Mouse (Mus musculus): ENCODE measurements around the gene Nfkbia. TPM values are rescaled to one million over a fixed set of nuclear protein-coding genes. Genes with fewer than 3 reads are reported as not detected.

The Nfkbia gene
- polyA plus RNA-seq, 1 experiment from 2014 or later = 339 TPM

- DNase-seq (ENCODE audit: low spot score) = no peak
These were observed 25.6 kb downstream of the Nfkbia start for GRCm38 (mm10) chr12:55466816-55467215.

GRCm38 (mm10) chr12:55466088-55466701, 26.3 kb downstream of the Nfkbia start:
- peak; percentile 94 for DNase-seq (ENCODE audit: low spot score)

DNA sequence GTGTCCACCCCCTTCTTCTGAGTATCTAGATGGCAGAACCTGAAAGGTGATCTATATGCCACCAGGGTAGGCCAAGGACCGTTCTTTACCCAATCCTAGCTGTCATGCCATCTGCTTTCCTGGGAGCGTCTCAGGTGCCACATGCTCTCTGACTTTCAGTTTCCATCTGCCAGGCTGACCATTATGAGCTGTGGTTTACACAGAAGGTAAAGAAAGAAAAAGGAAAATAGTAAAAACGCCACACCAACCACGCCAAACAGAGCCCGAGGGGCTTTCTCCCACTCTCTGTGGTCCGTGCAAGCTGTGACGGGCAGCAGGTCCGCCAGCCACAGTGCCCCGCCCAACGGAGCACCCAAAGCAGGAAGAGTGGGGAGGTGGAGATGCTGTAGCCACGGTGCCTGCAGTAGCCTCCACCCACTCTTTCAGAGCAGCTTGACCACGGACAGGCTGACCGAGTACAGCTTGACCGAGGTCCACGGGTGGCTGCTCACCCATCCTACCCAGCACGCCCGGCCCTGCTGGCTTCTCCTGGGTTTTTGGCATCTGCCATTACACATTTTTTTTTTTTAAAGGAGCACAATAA, 27.0 kb downstream of the Nfkbia start:
- peak; percentile 46 for DNase-seq (ENCODE audit: low spot score)

DNA sequence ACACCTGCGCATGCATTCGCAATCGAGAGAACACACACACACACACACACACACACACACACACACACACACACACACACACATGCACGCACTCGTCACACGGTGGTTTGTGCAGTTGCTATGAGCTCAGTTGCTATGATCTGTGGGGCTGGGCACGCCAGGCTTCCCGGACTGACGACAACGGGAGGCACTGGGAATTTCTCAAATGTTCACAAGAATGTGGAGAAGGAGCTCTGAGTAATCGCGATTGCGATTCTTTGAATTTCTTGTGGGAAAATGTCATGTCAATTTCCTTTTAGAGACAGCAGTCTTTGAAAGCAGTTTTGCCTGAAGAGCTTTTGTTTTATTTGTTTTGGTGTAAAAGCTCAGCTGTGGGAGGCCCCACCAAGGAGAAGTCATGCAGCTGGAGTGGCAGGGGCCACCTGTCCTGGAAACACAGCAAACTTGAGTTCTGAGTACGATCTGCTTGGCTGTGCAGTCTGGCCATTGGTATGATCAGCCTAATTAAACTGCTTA, 27.5 kb downstream of the Nfkbia start:
- DNase-seq (ENCODE audit: low spot score) = peak; percentile 81

- peak; percentile 52 for DNase-seq (ENCODE audit: low spot score)
These were observed 28.2 kb downstream of the Nfkbia start for GRCm38 (mm10) chr12:55463992-55464845.

GRCm38 (mm10) chr12:55463087-55463486, 29.4 kb downstream of the Nfkbia start:
- no peak for DNase-seq (ENCODE audit: low spot score)

- DNase-seq (ENCODE audit: low spot score) = no peak
These were observed 30.0 kb downstream of the Nfkbia start for GRCm38 (mm10) chr12:55462456-55462855.

DNA sequence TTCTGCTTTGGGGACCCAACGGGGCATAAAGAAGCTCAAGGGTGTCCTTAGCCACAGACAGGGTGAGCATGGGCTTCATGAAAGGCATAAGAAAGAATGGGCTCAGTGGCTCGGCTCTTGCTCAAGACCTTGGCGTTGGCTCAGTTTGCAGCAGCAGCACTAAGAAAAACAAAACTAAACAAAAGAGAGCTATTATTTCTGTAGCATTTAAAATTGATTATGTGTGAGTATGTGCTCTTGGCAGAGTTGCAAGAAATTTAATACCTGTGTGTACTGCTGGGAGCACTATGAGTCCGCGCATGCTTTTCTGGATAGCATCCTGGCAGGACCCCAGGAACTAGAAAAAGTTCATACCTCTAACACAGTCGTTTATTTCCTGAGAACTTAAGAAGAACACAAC, 30.7 kb downstream of the Nfkbia start:
- no peak for DNase-seq (ENCODE audit: low spot score)

DNA sequence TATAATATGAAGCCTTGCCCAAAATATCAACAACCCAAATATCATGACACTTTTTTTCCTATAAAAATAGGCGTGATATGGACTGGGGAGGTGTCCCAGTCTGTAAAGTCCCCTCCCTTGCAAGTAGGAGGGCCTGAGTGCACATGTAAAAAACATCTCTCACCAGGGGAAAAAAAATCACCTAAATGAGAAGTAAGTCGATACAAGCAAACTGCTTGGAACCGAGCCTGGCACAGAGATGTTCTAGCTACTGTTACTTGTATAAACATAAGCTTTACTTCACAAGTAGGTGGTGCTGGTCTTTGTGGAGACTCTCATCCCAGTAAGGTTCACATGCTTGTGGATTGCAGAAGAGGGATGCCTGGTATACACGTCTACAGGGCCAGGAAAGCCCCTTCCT, 31.5 kb downstream of the Nfkbia start:
- no peak for DNase-seq (ENCODE audit: low spot score)

DNA sequence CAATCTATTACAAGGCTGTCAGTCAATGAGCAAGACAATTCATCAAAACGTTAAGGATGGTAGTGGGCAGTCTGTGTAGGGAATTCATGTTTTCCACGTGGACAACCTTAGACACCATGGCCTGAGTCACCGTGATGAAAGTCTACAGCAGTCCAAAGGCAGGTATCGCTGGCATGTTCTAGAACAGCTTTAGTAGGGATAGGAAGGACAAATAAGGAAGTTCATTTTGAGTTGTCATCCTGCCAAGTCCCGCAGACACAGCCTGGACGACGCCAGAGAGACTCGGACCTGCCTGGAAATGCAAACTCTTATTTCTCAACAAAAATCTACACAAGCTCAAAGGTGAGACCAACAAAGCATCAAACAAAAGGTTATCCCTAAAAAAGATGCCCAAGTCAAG, 32.7 kb downstream of the Nfkbia start:
- no peak for DNase-seq (ENCODE audit: low spot score)

DNA sequence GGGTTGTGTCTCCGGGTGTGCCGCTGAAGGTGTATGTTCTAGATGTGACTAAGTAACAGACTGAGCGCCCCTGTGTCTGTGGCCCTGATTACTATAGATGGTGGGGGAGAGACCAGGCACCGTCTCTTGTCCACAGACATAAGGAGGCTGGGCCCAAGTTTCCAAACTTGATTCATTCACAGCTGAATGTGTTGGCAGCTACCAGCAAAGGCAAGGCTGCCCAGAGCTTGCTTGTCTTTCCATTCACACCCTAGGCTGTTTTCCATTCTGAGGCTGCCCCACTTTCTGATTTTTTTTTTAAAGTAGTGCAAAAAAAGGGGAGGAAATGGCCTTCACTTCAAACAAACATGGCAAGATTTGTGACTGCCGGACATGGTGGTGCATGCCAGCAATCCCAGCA, 35.6 kb downstream of the Nfkbia start:
- no peak for DNase-seq (ENCODE audit: low spot score)

DNA sequence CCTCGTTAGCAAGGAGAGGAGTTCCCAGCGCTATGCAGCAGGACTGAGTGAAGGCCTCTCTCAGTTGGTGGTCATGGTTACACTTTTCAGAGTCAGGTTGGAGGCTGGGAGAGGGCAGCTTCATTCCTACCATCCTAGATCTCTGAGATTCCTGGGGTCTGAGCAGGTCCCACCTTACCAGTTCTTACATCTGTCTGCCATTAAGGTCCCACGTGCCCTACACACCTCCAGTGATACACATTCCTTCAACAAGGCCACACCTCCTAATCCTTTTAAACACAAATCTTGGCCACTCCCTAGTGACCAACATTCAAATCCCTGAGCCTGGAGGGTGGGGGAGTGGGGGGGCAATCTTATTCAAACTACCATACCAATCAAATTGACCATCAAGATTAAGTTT, 36.3 kb downstream of the Nfkbia start:
- DNase-seq (ENCODE audit: low spot score) = no peak

DNA sequence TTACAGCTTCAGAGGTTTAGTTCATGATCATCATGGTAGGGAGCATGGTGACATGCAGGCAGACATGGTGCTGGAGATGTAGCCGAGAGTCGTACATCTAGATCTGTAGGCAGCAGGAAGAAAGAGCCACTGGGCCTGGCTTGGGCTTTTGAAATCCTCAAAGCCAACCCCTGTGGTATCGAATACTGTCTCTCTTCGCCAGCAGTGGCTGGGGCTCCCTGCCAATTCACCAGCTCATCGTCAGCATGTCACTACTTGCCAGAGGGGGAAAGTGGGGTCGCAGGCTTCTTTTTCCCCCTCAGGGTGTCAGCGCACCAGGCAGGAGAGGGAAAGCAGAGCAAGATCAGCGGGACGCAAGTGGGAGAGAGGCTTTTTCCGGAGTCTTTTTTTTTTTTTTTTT, 37.2 kb downstream of the Nfkbia start:
- DNase-seq (ENCODE audit: low spot score) = no peak

GRCm38 (mm10) chr12:55453924-55454323, 38.5 kb downstream of the Nfkbia start:
- DNase-seq (ENCODE audit: low spot score) = no peak

DNA sequence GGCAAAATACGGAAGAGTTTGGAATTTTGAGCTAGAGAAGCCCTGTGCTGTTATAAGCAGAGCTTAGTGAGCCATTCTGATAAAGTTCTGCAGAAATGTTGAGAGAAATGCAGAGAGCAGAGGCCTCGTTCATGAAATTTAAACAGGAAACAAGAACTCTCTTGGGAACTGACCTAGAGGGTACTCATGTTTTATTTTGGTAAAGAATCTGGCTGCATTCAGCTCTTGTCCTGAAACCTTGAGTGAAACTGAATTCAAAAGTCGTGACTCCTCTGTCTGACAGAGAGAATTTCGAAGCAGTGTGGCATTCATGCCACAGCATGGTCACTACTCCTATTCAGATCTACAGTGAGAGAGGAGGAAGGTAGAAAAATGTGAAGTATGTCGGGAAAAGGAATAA, 39.6 kb downstream of the Nfkbia start:
- DNase-seq (ENCODE audit: low spot score) = no peak

- DNase-seq (ENCODE audit: low spot score) = no peak
These were observed 42.0 kb downstream of the Nfkbia start for GRCm38 (mm10) chr12:55450421-55450820.

DNA sequence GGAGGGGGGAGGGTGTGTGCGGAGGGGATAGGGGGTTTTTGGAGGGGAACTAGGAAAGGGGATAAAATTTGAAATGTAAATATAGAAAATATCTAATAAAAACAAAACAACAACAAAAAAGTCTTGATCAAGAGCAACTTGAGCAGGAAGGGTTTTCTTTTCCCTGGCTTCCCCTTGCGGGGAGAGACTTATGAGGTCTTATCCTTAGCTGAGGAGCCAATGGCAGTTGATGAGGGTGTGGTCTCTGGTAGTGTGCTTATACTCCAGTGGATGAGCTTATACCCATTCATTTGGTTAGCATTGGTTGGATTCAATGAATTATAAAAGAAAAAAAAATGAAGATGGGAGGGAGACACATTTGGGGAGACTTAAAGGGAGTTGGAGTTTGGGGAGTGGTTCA, 43.4 kb downstream of the Nfkbia start:
- no peak for DNase-seq (ENCODE audit: low spot score)

- no peak for DNase-seq (ENCODE audit: low spot score)
These were observed 44.0 kb downstream of the Nfkbia start for GRCm38 (mm10) chr12:55448457-55448856.

- DNase-seq (ENCODE audit: low spot score) = no peak
These were observed 45.1 kb downstream of the Nfkbia start for GRCm38 (mm10) chr12:55447396-55447760.

- peak; percentile 83 for DNase-seq (ENCODE audit: low spot score)
These were observed 45.6 kb downstream of the Nfkbia start for GRCm38 (mm10) chr12:55446746-55447395.

GRCm38 (mm10) chr12:55446366-55446745, 46.1 kb downstream of the Nfkbia start:
- DNase-seq (ENCODE audit: low spot score) = no peak

DNA sequence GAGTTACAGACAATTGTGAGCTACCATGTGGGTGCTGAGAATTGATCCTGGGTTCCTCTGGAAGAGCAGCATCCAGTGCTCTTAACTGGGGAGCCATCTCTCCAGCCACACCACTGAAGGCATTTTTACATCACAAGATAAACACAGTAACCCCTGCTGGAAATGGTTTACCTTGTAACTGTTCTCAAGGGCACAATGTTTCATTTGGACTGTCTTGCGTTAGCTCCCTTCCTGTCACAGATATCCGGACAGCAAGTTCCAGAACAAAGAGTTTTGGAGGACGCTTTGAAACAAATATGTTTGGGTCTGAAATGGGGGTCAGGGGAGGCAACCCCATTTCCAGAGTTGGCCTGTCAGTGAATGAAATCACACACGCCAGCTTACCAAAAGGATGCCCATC, 46.9 kb downstream of the Nfkbia start:
- DNase-seq (ENCODE audit: low spot score) = no peak

Data from thymus, postnatal 0 days (tissue).